Mouse (Mus musculus): ENCODE data around the gene Dhx58.
A peak's percentile ranks its signal among the peaks of the same experiment; 100 is the strongest.

Gene Dhx58

GRCm38 (mm10) chr11:100722493-100723028 lies 18.5 kb upstream of the Dhx58 start:
- no peak for DNase-seq (ENCODE audit: low spot score in 2 of 2)

DNA sequence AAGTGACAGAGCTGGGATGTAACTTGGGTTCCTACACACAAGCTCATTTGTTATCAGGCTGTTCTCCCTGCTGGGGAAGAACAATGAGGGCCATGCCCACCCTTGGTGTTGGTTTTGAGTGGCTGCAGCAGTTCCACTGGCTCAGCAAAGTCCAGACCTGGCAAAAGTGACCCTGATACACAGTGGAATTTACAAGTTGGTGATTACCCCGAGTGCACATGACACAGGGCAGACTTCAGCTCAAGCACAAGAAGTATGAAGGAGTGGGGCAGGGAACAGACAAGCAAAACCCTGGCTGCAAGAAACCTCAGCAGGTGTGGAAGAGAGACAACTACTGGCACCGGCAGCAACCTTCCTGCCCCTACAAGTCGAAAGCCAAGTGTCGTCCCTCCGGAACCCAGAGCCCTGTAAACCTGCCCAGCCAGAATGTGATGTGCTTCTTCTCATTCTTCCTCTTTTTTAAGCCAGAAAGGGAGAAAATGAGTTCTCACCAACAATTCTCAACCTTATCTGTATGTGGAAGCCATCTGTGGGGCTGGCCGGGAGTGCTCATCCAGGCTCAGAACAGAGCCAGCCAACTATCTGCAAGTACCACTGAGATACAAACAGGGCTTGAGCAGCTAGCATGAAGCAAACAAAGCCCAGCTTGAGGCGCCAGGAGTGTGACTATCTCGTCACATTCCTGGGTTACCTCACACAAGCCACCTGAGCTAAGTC lies 17.9 kb upstream of the Dhx58 start:
- DNase-seq (ENCODE audit: low spot score in 2 of 2), result no peak

- no peak for DNase-seq (ENCODE audit: low spot score in 2 of 2)
These were observed 17.2 kb upstream of the Dhx58 start for GRCm38 (mm10) chr11:100721254-100721653.

- no peak for DNase-seq (ENCODE audit: low spot score in 2 of 2)
These were observed 16.3 kb upstream of the Dhx58 start for GRCm38 (mm10) chr11:100720345-100720744.

GRCm38 (mm10) chr11:100719893-100720292 lies 15.8 kb upstream of the Dhx58 start:
- DNase-seq (ENCODE audit: low spot score in 2 of 2), result no peak

GRCm38 (mm10) chr11:100719312-100719711 lies 15.2 kb upstream of the Dhx58 start:
- DNase-seq (ENCODE audit: low spot score in 2 of 2), result no peak

- no peak for DNase-seq (ENCODE audit: low spot score in 2 of 2)
These were observed 14.8 kb upstream of the Dhx58 start for GRCm38 (mm10) chr11:100718866-100719265.

- no peak for DNase-seq (ENCODE audit: low spot score in 2 of 2)
These were observed 14.4 kb upstream of the Dhx58 start for GRCm38 (mm10) chr11:100718462-100718861.

DNA sequence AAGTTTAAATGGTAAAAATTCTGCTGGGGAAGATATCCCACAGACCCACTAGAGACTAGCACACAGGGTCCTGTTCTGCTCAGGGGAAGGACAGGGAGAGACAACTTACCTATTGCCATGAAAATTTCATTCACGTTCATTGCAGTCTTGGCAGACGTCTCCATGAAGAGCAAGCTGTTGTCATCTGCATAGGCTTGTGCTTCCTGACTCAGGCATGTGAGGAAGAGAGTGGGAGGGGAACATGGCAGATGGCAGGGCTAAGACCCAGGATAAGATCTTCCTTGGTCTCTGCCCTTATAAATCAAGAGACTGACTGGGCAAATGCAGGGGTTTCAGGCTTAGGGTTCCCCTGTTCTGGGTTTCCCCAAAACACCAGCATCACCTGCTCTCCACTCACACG lies 12.6 kb upstream of the Dhx58 start:
- DNase-seq (ENCODE audit: low spot score in 2 of 2), result no peak

- no peak for DNase-seq (ENCODE audit: low spot score in 2 of 2)
These were observed 10.9 kb upstream of the Dhx58 start for GRCm38 (mm10) chr11:100714948-100715347.

DNA sequence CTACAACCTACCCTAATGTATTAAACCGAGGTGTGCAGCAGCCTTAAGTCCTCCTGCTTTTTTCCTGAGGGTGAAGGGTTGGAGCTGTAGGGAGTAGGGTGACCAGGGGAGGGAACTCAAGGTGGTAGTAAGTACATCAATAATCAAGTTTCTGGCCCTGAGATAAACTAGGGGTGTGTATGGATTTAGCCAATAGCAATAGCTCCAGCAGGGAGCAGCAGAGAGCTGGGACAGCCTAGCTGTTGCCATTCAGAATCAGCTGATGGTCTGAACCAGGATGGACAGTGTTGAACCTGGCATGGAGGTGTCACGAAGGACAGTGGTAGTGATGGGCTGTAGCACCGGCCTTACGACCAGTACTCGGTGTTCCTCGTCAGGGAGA lies 10.5 kb upstream of the Dhx58 start:
- DNase-seq (ENCODE audit: low spot score in 2 of 2), result peak; percentile 79 to 92

DNA sequence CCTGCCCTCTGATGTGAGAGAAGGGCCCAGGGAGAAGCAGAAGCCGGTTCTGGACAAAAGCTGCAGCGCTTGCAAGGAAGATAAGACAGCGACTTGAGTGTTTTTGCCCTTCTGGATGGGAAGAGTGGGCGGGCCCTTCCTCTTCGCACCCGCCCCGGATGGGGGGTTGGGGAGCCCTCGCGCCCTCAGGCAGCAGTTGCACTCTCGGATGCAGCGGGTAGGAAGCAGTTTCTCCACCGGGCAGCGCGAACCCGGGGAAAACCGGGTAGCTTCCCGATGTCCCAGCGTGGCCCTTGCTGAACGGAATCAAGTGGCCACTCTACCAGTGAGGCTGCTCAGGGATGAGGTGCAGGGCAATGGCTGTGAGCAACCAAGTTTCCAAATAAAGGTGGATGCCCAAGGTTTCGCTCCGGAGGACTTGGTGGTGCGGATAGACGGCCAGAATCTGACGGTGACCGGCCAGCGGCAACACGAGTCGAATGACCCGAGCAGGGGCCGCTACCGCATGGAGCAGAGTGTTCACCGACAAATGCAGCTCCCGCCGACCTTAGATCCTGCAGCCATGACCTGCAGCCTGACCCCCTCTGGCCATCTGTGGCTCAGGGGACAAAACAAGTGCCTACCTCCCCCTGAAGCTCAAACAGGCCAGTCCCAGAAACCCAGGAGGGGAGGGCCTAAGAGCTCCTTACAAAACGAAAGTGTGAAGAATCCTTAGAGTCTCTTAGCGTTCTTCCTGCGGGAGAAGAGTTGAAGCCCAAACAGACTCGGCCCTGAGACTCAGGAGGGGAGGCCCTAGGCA lies 9.9 kb upstream of the Dhx58 start, which contains the start of gene Hspb9:
Hspb9 (plus strand) TSS at position 116 of the 799 bp plus-strand sequence.
- DNase-seq (ENCODE audit: low spot score in 2 of 2), result peak; percentile 65 to 80

DNA sequence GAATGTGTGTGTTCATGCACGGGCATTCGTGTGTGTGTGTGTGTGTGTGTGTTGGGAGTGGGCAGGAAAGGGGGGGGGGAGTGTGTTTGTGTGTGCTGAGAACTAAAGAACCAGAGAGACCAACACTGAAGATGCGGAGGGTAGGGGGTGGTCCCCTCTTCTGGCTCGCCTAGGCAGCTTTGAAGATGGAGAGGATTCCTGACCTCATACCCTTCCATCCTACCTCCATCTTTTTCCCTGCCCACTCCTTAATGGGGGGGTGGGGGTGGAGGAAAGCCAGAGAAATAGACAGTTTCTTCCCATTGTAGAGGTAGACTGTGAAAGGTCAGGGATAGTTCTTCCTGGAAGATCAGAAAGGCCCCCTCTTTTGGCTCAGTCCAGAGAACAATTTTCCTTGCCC lies 9.1 kb upstream of the Dhx58 start:
- no peak for DNase-seq (ENCODE audit: low spot score in 2 of 2)

DNA sequence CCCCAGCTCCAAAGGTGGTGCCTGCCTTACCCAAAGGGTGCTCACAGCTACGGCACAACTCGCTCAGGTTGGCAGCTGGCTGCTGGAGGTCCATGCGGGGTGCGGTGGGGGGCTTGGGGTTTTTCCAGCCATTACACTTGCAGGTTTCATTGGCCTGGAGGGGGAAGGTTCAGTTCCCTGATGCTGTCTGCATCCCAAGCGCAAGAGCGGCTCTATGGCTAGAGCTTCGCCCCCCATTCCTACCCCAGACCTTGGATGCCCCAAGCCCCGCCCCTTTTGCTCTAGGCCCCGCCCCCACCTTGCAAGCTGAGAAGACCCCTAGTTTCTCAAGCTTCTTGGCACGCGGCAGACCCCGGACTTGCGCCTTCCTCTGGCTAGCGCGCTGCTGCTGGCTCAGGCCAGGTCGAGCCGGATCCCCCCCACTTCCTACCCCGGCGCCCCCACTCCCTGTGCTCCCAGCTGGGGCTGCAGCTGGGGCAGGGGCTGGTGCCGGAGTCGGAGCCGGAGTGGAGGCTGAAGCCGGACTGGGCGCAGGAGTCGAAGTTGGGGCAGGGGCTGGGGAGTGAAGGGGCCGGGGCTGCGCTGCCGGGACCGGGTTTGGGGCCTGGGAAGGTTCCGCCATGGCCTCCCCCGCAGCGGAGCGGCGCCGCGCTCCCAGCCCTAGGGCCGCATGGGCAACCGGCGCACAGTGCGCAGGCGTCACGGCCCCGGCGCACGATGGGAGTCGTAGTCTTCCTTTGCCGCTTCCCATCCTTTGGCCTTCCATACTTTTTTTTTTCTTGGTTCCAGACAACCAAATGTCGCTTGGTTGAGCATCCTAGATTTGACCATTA lies 7.9 kb upstream of the Dhx58 start, which contains the start of gene Kat2a:
Kat2a (minus strand) TSS at position 683 of the 833 bp plus-strand sequence.
- peak; percentile 60 to 82 for DNase-seq (ENCODE audit: low spot score in 2 of 2)

DNA sequence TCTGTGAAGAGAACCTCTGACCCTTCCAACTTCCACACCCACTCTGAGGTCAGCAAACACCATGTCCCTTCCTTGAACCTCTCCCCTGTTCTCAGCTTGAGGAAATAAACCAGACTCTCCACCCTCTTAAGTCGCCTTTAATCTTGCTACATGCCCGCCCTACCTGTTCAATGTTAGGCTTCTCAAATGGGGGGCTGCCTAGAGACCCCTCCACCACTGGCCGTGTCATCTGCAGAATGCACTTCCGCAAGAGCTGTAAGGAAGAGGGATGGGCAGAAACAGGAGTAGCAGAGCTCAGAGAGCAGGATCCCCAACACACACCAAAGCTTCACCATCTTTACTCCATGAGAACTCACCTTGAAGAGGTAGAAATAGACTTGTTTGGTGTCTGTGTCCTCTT lies 6.9 kb upstream of the Dhx58 start:
- DNase-seq (ENCODE audit: low spot score in 2 of 2), result no peak

- DNase-seq (ENCODE audit: low spot score in 2 of 2), result no peak
These were observed 6.5 kb upstream of the Dhx58 start for GRCm38 (mm10) chr11:100710528-100710927.

DNA sequence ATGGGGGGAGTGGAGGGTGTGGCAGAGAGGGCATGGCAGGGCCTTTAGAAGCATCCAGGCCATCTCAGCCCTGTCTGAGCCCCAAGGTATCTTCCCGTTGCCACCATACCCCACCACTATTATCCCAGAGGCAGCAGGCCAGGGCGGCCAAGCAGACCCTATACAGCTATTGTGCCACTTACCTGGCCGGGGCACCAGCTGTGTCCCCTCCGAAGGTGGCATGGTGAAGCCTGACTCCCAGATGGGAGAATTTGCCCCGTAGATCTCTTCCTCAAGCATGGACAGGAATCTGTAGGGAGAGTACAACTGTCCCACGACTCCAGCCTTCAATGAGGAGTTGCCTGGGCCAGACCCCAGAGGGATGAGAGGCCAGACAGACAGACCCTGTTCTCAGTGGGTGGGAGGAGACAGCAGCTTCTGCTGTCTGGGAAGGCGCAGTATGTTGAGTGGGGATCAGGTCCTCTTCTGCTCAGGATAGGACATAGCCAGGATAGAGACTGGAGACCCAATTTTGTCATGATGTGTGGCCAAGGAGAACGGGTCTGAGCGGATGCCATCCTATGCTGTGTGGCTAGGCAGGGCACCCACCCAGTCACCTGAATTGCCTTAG lies 5.2 kb upstream of the Dhx58 start:
- no peak for DNase-seq (ENCODE audit: low spot score in 2 of 2)

DNA sequence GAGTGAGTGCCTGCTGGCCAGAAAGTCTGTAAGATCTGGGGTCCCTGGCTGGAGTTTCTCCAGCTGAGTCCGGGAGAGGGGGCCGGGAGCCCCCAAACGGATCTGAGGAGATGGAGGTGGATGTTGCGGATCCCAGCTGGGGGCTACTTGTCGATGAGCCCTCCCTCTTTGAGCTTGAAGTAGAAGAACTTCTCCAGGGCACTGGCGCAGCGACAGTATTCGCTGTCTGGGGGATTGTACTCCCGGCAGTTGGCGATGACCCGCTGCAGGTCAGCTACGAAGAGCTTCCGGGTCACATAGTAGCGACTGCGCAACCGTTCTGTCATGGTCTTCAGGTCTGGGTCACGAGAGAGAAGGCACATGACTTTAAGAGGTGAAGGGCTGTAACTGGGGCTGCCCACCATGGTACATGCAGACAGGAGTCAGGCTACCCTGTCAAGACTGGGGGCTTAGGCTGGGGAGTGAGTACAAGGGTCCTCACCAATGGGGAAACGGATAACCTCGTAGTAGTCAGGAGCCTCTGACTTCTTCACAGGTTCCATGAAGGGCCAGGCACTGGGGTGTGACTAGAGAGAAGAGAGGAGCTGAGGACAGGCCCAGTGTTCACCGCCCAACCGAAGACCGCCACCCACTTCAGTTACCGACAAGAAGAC lies 1.1 kb upstream of the Dhx58 start:
- DNase-seq (ENCODE audit: low spot score in 2 of 2), result no peak

GRCm38 (mm10) chr11:100703366-100703765 lies 705 bp downstream of the Dhx58 start:
- no peak for DNase-seq (ENCODE audit: low spot score in 2 of 2)

DNA sequence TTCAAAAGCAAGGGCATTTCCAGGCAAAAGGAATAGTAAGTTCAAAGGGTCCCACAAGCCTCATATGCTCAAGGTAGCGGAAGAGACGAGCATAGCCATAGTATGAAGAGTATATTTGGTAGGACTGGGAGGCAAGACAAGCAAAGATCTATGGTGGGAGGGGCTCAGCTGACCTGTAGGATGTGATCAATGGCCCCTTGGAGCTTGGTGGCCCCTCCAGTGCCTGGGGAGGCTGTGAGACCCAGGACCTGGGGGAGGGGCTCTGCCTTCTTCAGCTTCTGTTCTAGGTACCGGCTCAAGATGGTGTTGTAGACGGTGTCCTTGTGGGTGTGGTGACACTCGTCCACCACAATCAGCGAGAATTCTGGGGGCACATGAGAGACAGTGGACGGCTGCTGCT lies 1.2 kb downstream of the Dhx58 start:
- no peak for DNase-seq (ENCODE audit: low spot score in 2 of 2)

All from spleen, postnatal 10 days (tissue).